Mouse (Mus musculus): Measurements from ENCODE around the gene Tmem178b. TPM values are rescaled to one million over a fixed set of nuclear protein-coding genes. Genes with fewer than 3 reads are reported as not detected.
A peak's percentile ranks its signal among the peaks of the same experiment; 100 is the strongest.

Gene Tmem178b
- polyA plus RNA-seq, 1 experiment from 2014 or later: 1.8 TPM

- H3K27ac ChIP-seq (replicated peaks): no peak overlapping the region
- peaks cover 15% of the 10 kb centered on the region for H3K4me1 ChIP-seq
- H3K9me3 ChIP-seq (replicated peaks): no peaks in the 10 kb centered on the region
- H3K27me3 ChIP-seq (ENCODE audit: low read depth, poor library complexity, severe bottlenecking): no peaks in the 10 kb centered on the region
- no peak overlapping the region for H3K4me3 ChIP-seq
- 77% methylated on average over 3 of the region's 3 CpGs for WGBS
- H3K36me3 ChIP-seq: no peaks in the 10 kb centered on the region
- no peak for DNase-seq (ENCODE audit: low spot score)
Measured at GRCm38 (mm10) chr6:40009718-40010117, 136.6 kb downstream of the Tmem178b start.

GRCm38 (mm10) chr6:40011066-40011465 lies 138.0 kb downstream of the Tmem178b start:
- no peak for DNase-seq (ENCODE audit: low spot score)
- WGBS: 91% methylated on average over 5 of the region's 5 CpGs
- H3K4me3 ChIP-seq: no peak overlapping the region
- H3K36me3 ChIP-seq: no peaks in the 10 kb centered on the region
- peaks cover 29% of the 10 kb centered on the region for H3K4me1 ChIP-seq
- no peak overlapping the region for H3K27ac ChIP-seq (replicated peaks)
- H3K27me3 ChIP-seq (ENCODE audit: low read depth, poor library complexity, severe bottlenecking): no peaks in the 10 kb centered on the region
- H3K9me3 ChIP-seq (replicated peaks): no peaks in the 10 kb centered on the region

- Histone ChIP-seq H3K27ac (replicated peaks) (no peak overlapping the region), H3K4me1 (peaks cover 33% of the 10 kb centered on the region), H3K36me3 (no peaks in the 10 kb centered on the region), H3K4me3 (no peak overlapping the region), H3K9me3 (replicated peaks) (no peaks in the 10 kb centered on the region), H3K27me3 (ENCODE audit: low read depth, poor library complexity, severe bottlenecking) (no peaks in the 10 kb centered on the region)
- no peak for DNase-seq (ENCODE audit: low spot score)
- 69% methylated on average over 5 of the region's 5 CpGs for WGBS
Measured at GRCm38 (mm10) chr6:40011609-40012008, 138.5 kb downstream of the Tmem178b start.

- DNase-seq (ENCODE audit: low spot score): no peak
- no peak overlapping the region for H3K27ac ChIP-seq (replicated peaks)
- WGBS: 77% methylated on average over 5 of the region's 5 CpGs
- no peaks in the 10 kb centered on the region for H3K36me3 ChIP-seq
- no peaks in the 10 kb centered on the region for H3K27me3 ChIP-seq (ENCODE audit: low read depth, poor library complexity, severe bottlenecking)
- no peaks in the 10 kb centered on the region for H3K9me3 ChIP-seq (replicated peaks)
- H3K4me1 ChIP-seq: peaks cover 23% of the 10 kb centered on the region
- no peak overlapping the region for H3K4me3 ChIP-seq
Measured at GRCm38 (mm10) chr6:40013407-40013806, 140.3 kb downstream of the Tmem178b start.

- peak overlapping the region; percentile 50; the same call in 1 of the 2 replicates for H3K27ac ChIP-seq (replicated peaks)
Measured at GRCm38 (mm10) chr6:40015185-40015584, 142.1 kb downstream of the Tmem178b start.

GRCm38 (mm10) chr6:40015711-40016460 lies 142.8 kb downstream of the Tmem178b start:
- H3K4me1 ChIP-seq: peaks cover 32% of the 10 kb centered on the region

More at GRCm38 (mm10) chr6:40015185-40015584, 142.1 kb downstream of the Tmem178b start:
- Histone ChIP-seq H3K9me3 (replicated peaks) (no peaks in the 10 kb centered on the region), H3K36me3 (no peaks in the 10 kb centered on the region), H3K27me3 (ENCODE audit: low read depth, poor library complexity, severe bottlenecking) (no peaks in the 10 kb centered on the region), H3K4me1 (peaks cover 32% of the 10 kb centered on the region), H3K4me3 (no peak overlapping the region)
- no peak for DNase-seq (ENCODE audit: low spot score)
- WGBS: 78% methylated on average over 4 of the region's 4 CpGs

GRCm38 (mm10) chr6:40019396-40019795 lies 146.3 kb downstream of the Tmem178b start:
- no peaks in the 10 kb centered on the region for H3K9me3 ChIP-seq (replicated peaks)
- 44% methylated on average over 4 of the region's 4 CpGs for WGBS
- H3K4me1 ChIP-seq: peaks cover 32% of the 10 kb centered on the region
- DNase-seq (ENCODE audit: low spot score): no peak
- H3K27ac ChIP-seq (replicated peaks): peak overlapping the region; percentile 63
- H3K4me3 ChIP-seq: no peak overlapping the region; the same call in 1 of the 2 replicates
- H3K36me3 ChIP-seq: no peaks in the 10 kb centered on the region
- no peaks in the 10 kb centered on the region for H3K27me3 ChIP-seq (ENCODE audit: low read depth, poor library complexity, severe bottlenecking)

More at GRCm38 (mm10) chr6:40015711-40016460, 142.8 kb downstream of the Tmem178b start:
- no peaks in the 10 kb centered on the region for H3K27me3 ChIP-seq (ENCODE audit: low read depth, poor library complexity, severe bottlenecking)
- H3K27ac ChIP-seq (replicated peaks): 0 out of 2 replicates have a peak overlapping the region, but pooled peaks have one; percentile 4
- H3K36me3 ChIP-seq: no peaks in the 10 kb centered on the region
- 50% methylated on average over 7 of the region's 7 CpGs for WGBS
- no peak for DNase-seq (ENCODE audit: low spot score)
- H3K4me3 ChIP-seq: no peak overlapping the region
- H3K9me3 ChIP-seq (replicated peaks): no peaks in the 10 kb centered on the region

GRCm38 (mm10) chr6:40023592-40024335 lies 150.7 kb downstream of the Tmem178b start:
- DNase-seq (ENCODE audit: low spot score): no peak
- Histone ChIP-seq H3K27ac (replicated peaks) (no peak overlapping the region), H3K4me3 (no peak overlapping the region), H3K9me3 (replicated peaks) (no peaks in the 10 kb centered on the region), H3K36me3 (no peaks in the 10 kb centered on the region), H3K4me1 (peaks cover 13% of the 10 kb centered on the region), H3K27me3 (ENCODE audit: low read depth, poor library complexity, severe bottlenecking) (no peaks in the 10 kb centered on the region)
- 88% methylated on average over 4 of the region's 4 CpGs for WGBS

- H3K27me3 ChIP-seq (ENCODE audit: low read depth, poor library complexity, severe bottlenecking): no peaks in the 10 kb centered on the region
- H3K4me1 ChIP-seq: peaks cover 7% of the 10 kb centered on the region
- H3K9me3 ChIP-seq (replicated peaks): no peaks in the 10 kb centered on the region
- 93% methylated on average over 5 of the region's 5 CpGs for WGBS
- no peak overlapping the region for H3K27ac ChIP-seq (replicated peaks)
- no peaks in the 10 kb centered on the region for H3K36me3 ChIP-seq
- no peak overlapping the region for H3K4me3 ChIP-seq
- no peak for DNase-seq (ENCODE audit: low spot score)
Measured at GRCm38 (mm10) chr6:40024336-40024934, 151.4 kb downstream of the Tmem178b start.

GRCm38 (mm10) chr6:40032901-40033300 lies 159.8 kb downstream of the Tmem178b start:
- Histone ChIP-seq H3K4me1 (peaks cover 7% of the 10 kb centered on the region), H3K9me3 (replicated peaks) (no peaks in the 10 kb centered on the region), H3K27ac (replicated peaks) (no peak overlapping the region), H3K4me3 (no peak overlapping the region), H3K36me3 (no peaks in the 10 kb centered on the region), H3K27me3 (ENCODE audit: low read depth, poor library complexity, severe bottlenecking) (no peaks in the 10 kb centered on the region)
- DNase-seq (ENCODE audit: low spot score): no peak

- Histone ChIP-seq H3K27ac (replicated peaks) (no peak overlapping the region), H3K9me3 (replicated peaks) (no peaks in the 10 kb centered on the region), H3K4me1 (peaks cover 7% of the 10 kb centered on the region), H3K36me3 (no peaks in the 10 kb centered on the region), H3K4me3 (no peak overlapping the region), H3K27me3 (ENCODE audit: low read depth, poor library complexity, severe bottlenecking) (no peaks in the 10 kb centered on the region)
- DNase-seq (ENCODE audit: low spot score): no peak
- WGBS: 93% methylated on average over 3 of the region's 3 CpGs
Measured at GRCm38 (mm10) chr6:40033935-40034334, 160.9 kb downstream of the Tmem178b start.

GRCm38 (mm10) chr6:40048969-40049908 lies 176.2 kb downstream of the Tmem178b start:
- no peak overlapping the region for H3K4me3 ChIP-seq
- DNase-seq (ENCODE audit: low spot score): peak; percentile 24
- no peaks in the 10 kb centered on the region for H3K27me3 ChIP-seq (ENCODE audit: low read depth, poor library complexity, severe bottlenecking)
- H3K9me3 ChIP-seq (replicated peaks): no peaks in the 10 kb centered on the region
- 42% methylated on average over 11 of the region's 11 CpGs for WGBS
- H3K4me1 ChIP-seq: peaks cover 23% of the 10 kb centered on the region
- no peaks in the 10 kb centered on the region for H3K36me3 ChIP-seq
- H3K27ac ChIP-seq (replicated peaks): peak overlapping the region; percentile 72
